Mouse (Mus musculus) cortical plate, adult 2 months (tissue): ENCODE data around the gene Tbc1d9b.

Source experiments
- CTCF ChIP-seq: fragments of 200-500 bp; IDR thresholded peaks from 2 replicates; pipeline ENCODE4 v1.5.1; 2011; ENCODE audit warnings: mild to moderate bottlenecking, control low read depth, low read length; ENCODE audit not compliant: insufficient read depth; ENCODE audit errors: extremely low read depth
- POLR2A ChIP-seq: fragments of 200-500 bp; IDR thresholded peaks from 2 replicates; pipeline ENCODE4 v1.6.1; 2011; ENCODE audit warnings: mild to moderate bottlenecking, low read length, control low read depth; ENCODE audit not compliant: insufficient read depth; ENCODE audit errors: extremely low read depth

DNA sequence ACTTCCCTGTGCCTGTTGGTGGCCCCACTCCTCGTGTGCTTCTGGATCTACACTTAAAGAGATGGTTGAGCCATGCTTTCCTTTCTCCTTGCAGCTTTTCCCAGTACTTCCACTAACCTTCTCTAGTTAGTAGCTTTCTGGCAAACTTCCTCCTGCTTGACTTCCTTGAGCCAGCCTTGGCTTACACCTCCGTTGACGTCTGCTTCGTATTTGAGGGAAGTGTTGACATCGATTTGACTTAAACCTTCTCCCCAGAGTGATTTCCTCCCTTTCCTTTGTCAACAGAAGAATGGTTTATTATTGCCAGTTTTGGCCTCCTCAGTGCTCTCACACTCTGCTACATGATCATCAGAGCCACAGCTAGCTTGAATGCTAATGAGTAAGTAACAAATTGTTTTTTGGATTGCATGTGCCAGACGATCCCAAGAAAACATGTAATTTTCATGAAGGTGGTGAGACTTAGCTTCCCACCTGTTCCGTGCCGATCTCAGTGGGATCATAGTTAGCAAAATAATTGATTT lies 32.2 kb upstream of the Tbc1d9b start:
- TF ChIP-seq CTCF, result no peak
- TF ChIP-seq POLR2A, result no peak
